20 mouse cellular contexts compared by ENCODE assay signal in the genomic region with DNA sequence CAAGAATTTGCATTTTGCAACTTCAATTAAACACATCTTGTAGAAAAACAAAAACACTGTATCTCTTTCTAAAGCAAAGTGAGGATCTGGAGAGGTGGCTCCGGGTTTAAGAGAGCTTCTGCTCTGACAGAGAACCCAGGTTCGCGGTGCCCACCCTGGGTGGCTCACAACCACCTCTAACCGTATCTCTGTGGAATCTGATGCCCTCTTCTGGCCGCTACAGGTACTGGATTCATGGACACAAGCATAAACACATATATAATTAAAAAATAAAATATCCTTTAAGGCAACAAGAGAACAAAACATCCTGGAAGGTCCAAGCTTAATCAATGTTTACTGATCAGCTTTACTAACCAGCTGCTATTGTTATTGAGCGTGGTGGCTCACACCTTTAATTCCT.
DNase-seq lines count a peak whose midpoint lies in the region; ATAC-seq and TF ChIP-seq lines count a peak whose summit lies in the region.
"Had no signal": no experiment of that assay in that cellular context is flagged by ENCODE, and none has a peak within 500 bp of the region (broad histone marks: within the 10 kb centered on the region; RNA-seq: fewer than 3 reads in every experiment).

No protein-coding gene starts in this region.

- no peak overlapping the region for H3K4me2 ChIP-seq in kidney, postnatal 0 days (ENCODE audit: low read length)
- no peak overlapping the region for H3K4me2 ChIP-seq in lung, postnatal 0 days (replicated peaks; ENCODE audit: low read depth, low read length)
- H3K4me2 ChIP-seq: embryonic facial prominence, embryonic 12.5 days; hindbrain, embryonic 14.5 days; limb, embryonic 12.5 days; lung, embryonic 15.5 days had no signal

- H3K4me1 ChIP-seq in kidney, postnatal 0 days (replicated peaks; ENCODE audit: insufficient read depth, low read length) = 0 out of 2 replicates have a peak, but pooled peaks cover 3% of the 10 kb centered on the region
- no peaks in the 10 kb centered on the region for H3K4me1 ChIP-seq in lung, postnatal 0 days (ENCODE audit: insufficient read depth, low read depth, low read length)

- no peak for ATAC-seq in kidney, postnatal 0 days (replicated peaks; ENCODE audit: low FRiP score, low read depth)
- no peak for ATAC-seq in lung, postnatal 0 days
- no peak for ATAC-seq in Patski
- ATAC-seq in megakaryocyte progenitor cell, adult 5-6 weeks (replicated peaks; ENCODE audit: poor library complexity) = peak; percentile 55; the same call in 1 of the 2 replicates
- ATAC-seq: midbrain, embryonic 16.5 days had no signal

- H3K9me3 ChIP-seq in kidney, postnatal 0 days (replicated peaks; ENCODE audit: low read length) = no peaks in the 10 kb centered on the region
- H3K9me3 ChIP-seq in lung, postnatal 0 days (ENCODE audit: low read length) = no peaks in the 10 kb centered on the region
- H3K9me3 ChIP-seq: embryonic facial prominence, embryonic 12.5 days; heart, embryonic 10.5 days; limb, embryonic 12.5 days; lung, embryonic 15.5 days had no signal

- H3K36me3 ChIP-seq in kidney, postnatal 0 days (ENCODE audit: insufficient read depth, low read length) = no peaks in the 10 kb centered on the region
- H3K36me3 ChIP-seq in lung, postnatal 0 days (ENCODE audit: insufficient read depth, low read length) = no peaks in the 10 kb centered on the region
- H3K36me3 ChIP-seq: embryonic facial prominence, embryonic 12.5 days; heart, embryonic 10.5 days; limb, embryonic 12.5 days; lung, embryonic 15.5 days had no signal

- POLR2A ChIA-PET in Patski (lab: Charles Lee) = interaction anchor here (0.6 kb wide), 1 partner anchor 351 kb away, joined by 4 read pairs; no protein-coding TSS in a partner anchor

- WGBS in kidney, postnatal 0 days = 83% methylated on average over 6 of the region's 6 CpGs
- WGBS in lung, postnatal 0 days = 80% methylated on average over 6 of the region's 6 CpGs

- TF ChIP-seq CTCF in kidney, postnatal 0 days (IDR thresholded peaks at IDR 0.05; ENCODE audit: low read depth) = peak; percentile 42
- TF ChIP-seq CTCF in lung, postnatal 0 days (IDR thresholded peaks at IDR 0.05) = peak; percentile 39
- peak; percentile 56 for TF ChIP-seq CTCF in Patski (IDR thresholded peaks at IDR 0.05)

- DNase-seq in kidney, postnatal 0 days (ENCODE audit: low spot score) = no peak
- DNase-seq in kidney, postnatal 10 days = no peak
- DNase-seq in lung, postnatal 0 days (ENCODE audit: low spot score) = no peak
- DNase-seq in lung, postnatal 4 days = no peak
- no peak for DNase-seq in Patski (ENCODE audit: low read depth, low spot score)
- DNase-seq in frontal cortex, postnatal 25 days (ENCODE audit: low spot score in 2 of 2) = no peak
- DNase-seq in neural tube, embryonic 10.5 days (ENCODE audit: extremely low spot score, low spot score) = no peak
- DNase-seq: adrenal gland, postnatal 10 days; cerebellum, adult 8-10 months; gastrocnemius, postnatal 14 days; heart, postnatal 14 days; kidney, adult 18-20 months; thymus, postnatal 36 days had no signal

- in situ Hi-C loops in Patski (cut with MboI; ENCODE audit: low pct_unique_long_range_greater_than_20kb) = loop anchor here (10.0 kb wide), 1 partner anchor 281 kb away; no protein-coding TSS in a partner anchor

- H3K27ac ChIP-seq in kidney, postnatal 0 days = no peak overlapping the region
- H3K27ac ChIP-seq in lung, postnatal 0 days (ENCODE audit: low read length) = no peak overlapping the region
- H3K27ac ChIP-seq: embryonic facial prominence, embryonic 12.5 days; heart, embryonic 10.5 days; hindbrain, embryonic 14.5 days; limb, embryonic 12.5 days; lung, embryonic 15.5 days had no signal

- no peak for TF ChIP-seq EP300 in lung, postnatal 0 days (IDR thresholded peaks at IDR 0.05)

- no peak overlapping the region for H3K9ac ChIP-seq in kidney, postnatal 0 days (ENCODE audit: low read depth, low read length)
- H3K9ac ChIP-seq in lung, postnatal 0 days (replicated peaks; ENCODE audit: low read depth) = no peak overlapping the region
- H3K9ac ChIP-seq: embryonic facial prominence, embryonic 12.5 days; hindbrain, embryonic 14.5 days; limb, embryonic 12.5 days; lung, embryonic 15.5 days had no signal

- H3K4me3 ChIP-seq in kidney, postnatal 0 days (replicated peaks; ENCODE audit: low read depth, low read length) = no peak overlapping the region
- no peak overlapping the region for H3K4me3 ChIP-seq in lung, postnatal 0 days (ENCODE audit: low read depth, low read length)
- H3K4me3 ChIP-seq: embryonic facial prominence, embryonic 12.5 days; heart, embryonic 10.5 days; limb, embryonic 12.5 days; lung, embryonic 15.5 days had no signal

- CTCF ChIA-PET in Patski (lab: Charles Lee) = interaction anchor here (0.9 to 1.7 kb wide), 3 partner anchors 17 to 63 kb away, joined by 3 to 5 read pairs (median 4); no protein-coding TSS in a partner anchor

- no peaks in the 10 kb centered on the region for H3K27me3 ChIP-seq in kidney, postnatal 0 days (ENCODE audit: insufficient read depth, low read length)
- H3K27me3 ChIP-seq in lung, postnatal 0 days (replicated peaks; ENCODE audit: insufficient read depth, low read length) = no peaks in the 10 kb centered on the region
- H3K27me3 ChIP-seq in Patski = no peaks in the 10 kb centered on the region
- H3K27me3 ChIP-seq: embryonic facial prominence, embryonic 12.5 days; limb, embryonic 12.5 days; lung, embryonic 15.5 days had no signal
